Mouse (Mus musculus): ENCODE measurements around the gene Gpbar1. TPM values are rescaled to one million over a fixed set of nuclear protein-coding genes. Genes with fewer than 3 reads are reported as not detected.
"Not testable (repeated sequence)": the region's sequence is repeated elsewhere in the genome, so short reads cannot be mapped to it uniquely, and the experiment has no call there.

Gene Gpbar1
- polyA plus RNA-seq, 1 experiment = 0.10 TPM

GRCm38 (mm10) chr1:74308001-74308964, 29.9 kb downstream of the Gpbar1 start:
- Histone ChIP-seq H3K4me1 (ENCODE audit: control insufficient read depth, insufficient read depth, low read length) (peaks cover 6% of the 10 kb centered on the region), H3K36me3 (ENCODE audit: control insufficient read depth, insufficient read depth, low read length) (no peaks in the 10 kb centered on the region), H3K27ac (ENCODE audit: control insufficient read depth, insufficient read depth, low read depth, low read length) (no peak overlapping the region), H3K27me3 (ENCODE audit: control insufficient read depth, insufficient read depth, low read length) (no peaks in the 10 kb centered on the region), H3K4me3 (ENCODE audit: control insufficient read depth, low read depth, low read length) (no peak overlapping the region)
- TF ChIP-seq POLR2A (IDR thresholded peaks at IDR 0.05; ENCODE audit: control insufficient read depth, low read depth, low read length) (no peak), CTCF (IDR thresholded peaks at IDR 0.05; ENCODE audit: control insufficient read depth, insufficient read depth, insufficient replicate concordance, low read depth, low read length) (no peak)

GRCm38 (mm10) chr1:74309767-74310166, 31.4 kb downstream of the Gpbar1 start:
- Histone ChIP-seq H3K36me3 (ENCODE audit: control insufficient read depth, insufficient read depth, low read length) (no peaks in the 10 kb centered on the region), H3K4me1 (ENCODE audit: control insufficient read depth, insufficient read depth, low read length) (no peaks in the 10 kb centered on the region; the same call in 1 of the 2 replicates), H3K27me3 (ENCODE audit: control insufficient read depth, insufficient read depth, low read length) (no peaks in the 10 kb centered on the region), H3K27ac (ENCODE audit: control insufficient read depth, insufficient read depth, low read depth, low read length) (no peak overlapping the region), H3K4me3 (ENCODE audit: control insufficient read depth, low read depth, low read length) (no peak overlapping the region)
- TF ChIP-seq POLR2A (IDR thresholded peaks at IDR 0.05; ENCODE audit: control insufficient read depth, low read depth, low read length) (no peak), CTCF (IDR thresholded peaks at IDR 0.05; ENCODE audit: control insufficient read depth, insufficient read depth, insufficient replicate concordance, low read depth, low read length) (no peak)

GRCm38 (mm10) chr1:74313049-74313692, 34.8 kb downstream of the Gpbar1 start:
- H3K4me1 ChIP-seq (ENCODE audit: control insufficient read depth, insufficient read depth, low read length) = no peaks in the 10 kb centered on the region; the same call in 1 of the 2 replicates
- H3K27me3 ChIP-seq (ENCODE audit: control insufficient read depth, insufficient read depth, low read length) = no peaks in the 10 kb centered on the region
- no peak overlapping the region for H3K4me3 ChIP-seq (ENCODE audit: control insufficient read depth, low read depth, low read length)
- H3K27ac ChIP-seq (ENCODE audit: control insufficient read depth, insufficient read depth, low read depth, low read length) = no peak overlapping the region
- no peaks in the 10 kb centered on the region for H3K36me3 ChIP-seq (ENCODE audit: control insufficient read depth, insufficient read depth, low read length)
- TF ChIP-seq POLR2A (IDR thresholded peaks at IDR 0.05; ENCODE audit: control insufficient read depth, low read depth, low read length) (no peak), CTCF (IDR thresholded peaks at IDR 0.05; ENCODE audit: control insufficient read depth, insufficient read depth, insufficient replicate concordance, low read depth, low read length) (no peak; the same call in 1 of the 2 replicates)

DNA sequence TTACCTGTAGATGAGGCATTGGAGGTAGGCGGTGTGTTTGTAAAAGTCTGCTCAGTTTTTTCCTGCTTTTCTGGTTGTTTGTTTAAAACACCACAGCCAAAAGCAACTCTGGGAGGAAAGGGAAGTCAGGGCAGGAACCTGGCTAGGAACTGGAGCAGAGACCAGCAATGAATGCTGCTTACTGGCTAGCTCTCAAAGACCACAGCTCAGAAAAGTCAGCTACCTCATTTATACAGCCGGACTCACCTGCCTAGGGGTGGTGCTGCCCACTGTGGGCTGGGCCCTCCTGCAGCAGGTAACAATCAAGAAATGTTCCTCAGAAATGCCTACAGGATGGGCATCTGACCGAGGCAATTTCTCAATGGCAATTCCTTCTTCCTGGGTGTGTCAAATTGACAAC, 36.4 kb downstream of the Gpbar1 start:
- no peak for TF ChIP-seq CTCF (IDR thresholded peaks at IDR 0.05; ENCODE audit: control insufficient read depth, insufficient read depth, insufficient replicate concordance, low read depth, low read length)
- no peak for TF ChIP-seq POLR2A (IDR thresholded peaks at IDR 0.05; ENCODE audit: control insufficient read depth, low read depth, low read length)
- Histone ChIP-seq H3K36me3 (ENCODE audit: control insufficient read depth, insufficient read depth, low read length) (no peaks in the 10 kb centered on the region), H3K4me3 (ENCODE audit: control insufficient read depth, low read depth, low read length) (no peak overlapping the region), H3K4me1 (ENCODE audit: control insufficient read depth, insufficient read depth, low read length) (no peaks in the 10 kb centered on the region; the same call in 1 of the 2 replicates), H3K27ac (ENCODE audit: control insufficient read depth, insufficient read depth, low read depth, low read length) (no peak overlapping the region), H3K27me3 (ENCODE audit: control insufficient read depth, insufficient read depth, low read length) (no peaks in the 10 kb centered on the region)

GRCm38 (mm10) chr1:74316114-74316827, 37.9 kb downstream of the Gpbar1 start:
- no peaks in the 10 kb centered on the region for H3K4me1 ChIP-seq (ENCODE audit: control insufficient read depth, insufficient read depth, low read length)
- TF ChIP-seq POLR2A (IDR thresholded peaks at IDR 0.05; ENCODE audit: control insufficient read depth, low read depth, low read length) = no peak
- no peak for TF ChIP-seq CTCF (IDR thresholded peaks at IDR 0.05; ENCODE audit: control insufficient read depth, insufficient read depth, insufficient replicate concordance, low read depth, low read length)
- H3K36me3 ChIP-seq (ENCODE audit: control insufficient read depth, insufficient read depth, low read length) = no peaks in the 10 kb centered on the region
- no peak overlapping the region for H3K27ac ChIP-seq (ENCODE audit: control insufficient read depth, insufficient read depth, low read depth, low read length)
- no peaks in the 10 kb centered on the region for H3K27me3 ChIP-seq (ENCODE audit: control insufficient read depth, insufficient read depth, low read length)
- no peak overlapping the region for H3K4me3 ChIP-seq (ENCODE audit: control insufficient read depth, low read depth, low read length)

DNA sequence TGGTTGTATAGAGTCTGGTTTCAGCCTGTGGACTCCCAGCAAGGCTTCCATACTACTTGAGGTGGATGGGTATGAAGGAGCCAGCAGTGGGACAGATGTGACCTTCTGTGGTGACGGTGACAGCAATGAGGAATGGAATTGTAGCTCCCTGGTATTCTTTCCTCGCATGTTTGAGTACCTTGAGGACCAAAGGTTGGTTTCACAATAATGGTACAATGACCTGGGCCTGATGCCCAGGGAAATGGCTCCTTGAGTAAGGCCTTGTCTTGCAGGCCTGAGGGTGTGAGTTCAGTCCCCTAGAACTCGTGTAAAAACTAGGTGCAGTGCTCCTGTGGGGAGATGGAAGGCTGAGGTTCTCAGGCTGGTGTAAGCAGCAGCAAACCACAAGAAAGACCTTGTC, 40.4 kb downstream of the Gpbar1 start:
- no peaks in the 10 kb centered on the region for H3K36me3 ChIP-seq (ENCODE audit: control insufficient read depth, insufficient read depth, low read length)
- no peaks in the 10 kb centered on the region for H3K4me1 ChIP-seq (ENCODE audit: control insufficient read depth, insufficient read depth, low read length)
- H3K27ac ChIP-seq (ENCODE audit: control insufficient read depth, insufficient read depth, low read depth, low read length) = no peak overlapping the region
- no peak overlapping the region for H3K4me3 ChIP-seq (ENCODE audit: control insufficient read depth, low read depth, low read length)
- TF ChIP-seq POLR2A (IDR thresholded peaks at IDR 0.05; ENCODE audit: control insufficient read depth, low read depth, low read length) (no peak), CTCF (IDR thresholded peaks at IDR 0.05; ENCODE audit: control insufficient read depth, insufficient read depth, insufficient replicate concordance, low read depth, low read length) (no peak)
- H3K27me3 ChIP-seq (ENCODE audit: control insufficient read depth, insufficient read depth, low read length) = no peaks in the 10 kb centered on the region

- H3K36me3 ChIP-seq (ENCODE audit: control insufficient read depth, insufficient read depth, low read length) = no peaks in the 10 kb centered on the region
- no peak for TF ChIP-seq POLR2A (IDR thresholded peaks at IDR 0.05; ENCODE audit: control insufficient read depth, low read depth, low read length)
- TF ChIP-seq CTCF (IDR thresholded peaks at IDR 0.05; ENCODE audit: control insufficient read depth, insufficient read depth, insufficient replicate concordance, low read depth, low read length) = no peak
- no peaks in the 10 kb centered on the region for H3K4me1 ChIP-seq (ENCODE audit: control insufficient read depth, insufficient read depth, low read length)
- H3K27me3 ChIP-seq (ENCODE audit: control insufficient read depth, insufficient read depth, low read length) = no peaks in the 10 kb centered on the region
- H3K27ac ChIP-seq (ENCODE audit: control insufficient read depth, insufficient read depth, low read depth, low read length) = no peak overlapping the region
- no peak overlapping the region for H3K4me3 ChIP-seq (ENCODE audit: control insufficient read depth, low read depth, low read length)
These were observed 43.0 kb downstream of the Gpbar1 start for GRCm38 (mm10) chr1:74321396-74321795.

- not testable (repeated sequence) for H3K36me3 ChIP-seq (ENCODE audit: control insufficient read depth, insufficient read depth, low read length); H3K27me3 ChIP-seq (ENCODE audit: control insufficient read depth, insufficient read depth, low read length); H3K4me1 ChIP-seq (ENCODE audit: control insufficient read depth, insufficient read depth, low read length); H3K4me3 ChIP-seq (ENCODE audit: control insufficient read depth, low read depth, low read length); H3K27ac ChIP-seq (ENCODE audit: control insufficient read depth, insufficient read depth, low read depth, low read length)
These were observed 48.6 kb downstream of the Gpbar1 start for GRCm38 (mm10) chr1:74326916-74327315.

Data from testis, adult 2 months (tissue).